Mouse (Mus musculus): Measurements from ENCODE around the gene C1qtnf6.

DNA sequence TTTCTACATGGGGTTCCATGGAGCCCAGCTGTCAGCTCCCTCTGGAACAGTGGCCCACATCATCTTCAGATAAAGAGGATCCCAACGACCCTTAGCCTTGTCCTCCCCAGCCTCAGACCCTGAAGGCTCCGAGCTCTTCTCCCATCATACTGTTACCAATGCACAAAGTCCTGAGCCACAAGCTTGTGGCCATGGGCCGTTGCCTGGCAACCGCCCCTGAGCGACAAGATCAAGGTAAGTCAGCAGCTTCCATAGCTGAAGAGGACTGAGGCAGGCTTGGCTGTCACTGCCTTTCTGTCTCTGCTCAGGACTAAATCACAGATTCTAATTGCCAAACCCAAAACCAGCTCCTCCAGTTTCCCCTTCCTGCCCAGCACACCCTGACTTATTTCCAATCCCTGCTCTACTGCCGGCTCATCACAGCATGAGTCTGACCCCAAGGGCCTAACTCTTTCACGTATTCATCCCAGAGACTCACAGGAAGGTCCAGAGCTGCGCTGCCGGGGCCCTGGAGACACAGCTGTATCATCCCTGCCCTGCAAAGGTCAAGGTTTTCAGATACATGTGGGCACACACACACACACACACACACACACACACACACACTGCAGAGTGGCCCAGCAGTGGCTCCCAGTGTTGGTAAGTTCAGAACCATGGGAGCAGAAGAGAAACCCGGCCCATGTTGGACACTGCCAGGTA, 4.7 kb upstream of the C1qtnf6 start:
- no peak for TF ChIP-seq GATA1 (IDR thresholded peaks at IDR 0.05; ENCODE audit: borderline replicate concordance, low read length)
- TF ChIP-seq FLI1 (IDR thresholded peaks at IDR 0.05; ENCODE audit: low read length) = no peak
